Mouse (Mus musculus) liver, adult 2 months (tissue): ENCODE results near the gene Smarcd3. TPM values are rescaled to one million over a fixed set of nuclear protein-coding genes. Genes with fewer than 3 reads are reported as not detected.

Experiments used
- DNase-seq: peaks from one replicate; pipeline ENCODE4 v3.0.0-alpha.2; 2011; ENCODE audit warnings: low read depth, low spot score; ENCODE audit errors: extremely low read depth
- H3K27ac ChIP-seq: fragments of 200-500 bp; replicated peaks from 2 replicates; pipeline ENCODE4 v1.5.1; 2012; ENCODE audit warnings: low read depth, mild to moderate bottlenecking, control low read depth, inconsistent platforms, low read length; ENCODE audit not compliant: insufficient read depth
- H3K27me3 ChIP-seq: fragments of 200-500 bp; 2 replicates; pipeline ENCODE4 v1.6.1; 2012; ENCODE audit warnings: mild to moderate bottlenecking, moderate library complexity, low read length, inconsistent platforms; ENCODE audit not compliant: control insufficient read depth, insufficient read depth
- H3K36me3 ChIP-seq: fragments of 200-500 bp; 2 replicates; pipeline ENCODE4 v1.6.1; 2012; ENCODE audit warnings: low read length, inconsistent platforms; ENCODE audit not compliant: control insufficient read depth, insufficient read depth
- H3K4me1 ChIP-seq: fragments of 200-500 bp; 2 replicates; pipeline ENCODE4 v1.6.1; 2011; ENCODE audit warnings: low read length; ENCODE audit not compliant: control insufficient read depth, insufficient read depth
- H3K4me3 ChIP-seq: fragments of 200-500 bp; 2 replicates; pipeline ENCODE4 v1.5.1; 2011; ENCODE audit warnings: low read depth, mild to moderate bottlenecking, control low read depth, low read length, moderate library complexity; ENCODE audit not compliant: insufficient read depth
- H3K79me2 ChIP-seq: fragments of 200-500 bp; 2 replicates; pipeline ENCODE4 v1.6.1; 2012; ENCODE audit warnings: inconsistent platforms, mild to moderate bottlenecking, low read length, moderate library complexity; ENCODE audit not compliant: control insufficient read depth, insufficient read depth
- H3K9ac ChIP-seq: fragments of 200-500 bp; 2 replicates; pipeline ENCODE4 v1.6.1; 2012; ENCODE audit warnings: low read depth, mild to moderate bottlenecking, control low read depth, inconsistent platforms, low read length
- CTCF ChIP-seq: fragments of 200-500 bp; IDR thresholded peaks from 2 replicates; pipeline ENCODE4 v1.5.1; 2011; ENCODE audit warnings: low read depth, low read length, control low read depth
- POLR2A ChIP-seq: fragments of 200-500 bp; IDR thresholded peaks from 2 replicates; pipeline ENCODE4 v1.6.1; 2011; ENCODE audit warnings: low read length, control low read depth; ENCODE audit not compliant: insufficient read depth; ENCODE audit errors: extremely low read depth
- WGBS: fragments of 180-500 bp; shearing (Covaris S2); methylation state at CpG from one replicate; pipeline ENCODE4 v1.1.7; 2018; 5-methylcytosine and 5-hydroxymethylcytosine counted together
- polyA plus RNA-seq: library from polyadenylated mRNA; depleted of rRNA; stranded (reverse); fragments of >200 nt; gene quantifications from 2 replicates; pipeline ENCODE4 v1.2.3, GENCODE M21; 2012; rRNA removed
- total RNA-seq: library from RNA; depleted of rRNA; stranded (reverse); fragments of >200 nt; gene quantifications from 2 replicates; pipeline ENCODE4 v1.2.3, GENCODE M21; 2014; rRNA removed

The Smarcd3 gene
- total RNA-seq (0.55 and 1.3 TPM in 2 replicates), polyA plus RNA-seq (1.3 TPM in 2 replicates)

DNA sequence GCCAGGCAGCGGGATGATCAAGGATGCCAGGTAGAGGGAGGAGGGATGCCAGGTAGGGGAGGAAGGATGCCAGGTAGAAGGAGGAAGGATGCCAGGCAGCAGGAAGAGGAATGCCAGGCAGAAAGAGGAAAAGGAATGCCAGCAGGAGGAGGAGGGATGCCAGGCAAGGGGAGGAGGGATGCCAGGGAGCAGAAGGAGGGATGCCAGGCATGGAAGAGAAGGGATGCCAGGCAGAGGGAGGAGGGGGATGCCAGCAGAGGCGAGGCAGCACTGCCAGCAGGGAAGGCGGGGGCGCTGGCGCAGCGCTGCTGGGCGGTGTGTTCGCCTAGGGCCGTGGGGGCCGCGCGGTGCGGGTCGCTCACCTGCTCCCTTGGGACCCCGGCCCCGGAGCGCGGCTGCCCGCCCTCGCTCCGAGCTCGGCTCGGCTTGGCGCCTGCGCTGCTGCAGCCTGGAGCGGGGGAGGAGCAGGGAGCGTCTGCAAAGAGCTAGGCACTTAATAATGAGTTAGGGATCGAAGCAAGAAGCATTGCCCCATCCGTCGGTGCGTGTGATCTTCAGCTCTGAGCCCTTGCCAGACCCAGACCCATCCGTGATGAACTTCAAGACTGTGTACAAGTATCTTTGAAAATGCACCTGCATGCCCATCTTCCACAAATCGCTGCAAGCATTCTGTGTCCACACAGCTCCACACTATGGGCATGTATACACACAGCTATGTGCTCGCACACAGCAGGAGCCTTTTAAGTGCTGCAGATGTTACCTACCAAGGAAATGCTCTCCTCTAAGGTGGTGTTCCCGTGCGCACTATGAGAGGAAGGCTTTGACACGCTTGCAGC, at the start of gene Smarcd3:
TSS of gene Smarcd3 (minus strand) at position 426 of the 836 bp plus-strand sequence.
- Histone ChIP-seq H3K36me3 (no peaks in the 10 kb centered on the region), H3K79me2 (no peaks in the 10 kb centered on the region), H3K27me3 (peaks cover 11% of the 10 kb centered on the region), H3K9ac (peak within 1 kb of the TSS; percentile 33; the same call in 1 of the 2 replicates), H3K27ac (no peak within 1 kb of the TSS), H3K4me1 (no peaks in the 10 kb centered on the region), H3K4me3 (peak within 1 kb of the TSS; percentile 47)
- DNase-seq: no peak
- TF ChIP-seq POLR2A: no peak
- WGBS: 6% methylated on average over 37 of the region's 37 CpGs

GRCm38 (mm10) chr5:24661457-24661856, 37.2 kb upstream of the Smarcd3 start:
- Histone ChIP-seq H3K79me2 (no peaks in the 10 kb centered on the region), H3K27ac (no peak overlapping the region), H3K27me3 (no peaks in the 10 kb centered on the region), H3K4me1 (no peaks in the 10 kb centered on the region), H3K4me3 (no peak overlapping the region), H3K36me3 (no peaks in the 10 kb centered on the region), H3K9ac (no peak overlapping the region)
- DNase-seq: no peak
- 56% methylated on average over 6 of the region's 6 CpGs for WGBS
- TF ChIP-seq POLR2A: no peak
- no peak for TF ChIP-seq CTCF

DNA sequence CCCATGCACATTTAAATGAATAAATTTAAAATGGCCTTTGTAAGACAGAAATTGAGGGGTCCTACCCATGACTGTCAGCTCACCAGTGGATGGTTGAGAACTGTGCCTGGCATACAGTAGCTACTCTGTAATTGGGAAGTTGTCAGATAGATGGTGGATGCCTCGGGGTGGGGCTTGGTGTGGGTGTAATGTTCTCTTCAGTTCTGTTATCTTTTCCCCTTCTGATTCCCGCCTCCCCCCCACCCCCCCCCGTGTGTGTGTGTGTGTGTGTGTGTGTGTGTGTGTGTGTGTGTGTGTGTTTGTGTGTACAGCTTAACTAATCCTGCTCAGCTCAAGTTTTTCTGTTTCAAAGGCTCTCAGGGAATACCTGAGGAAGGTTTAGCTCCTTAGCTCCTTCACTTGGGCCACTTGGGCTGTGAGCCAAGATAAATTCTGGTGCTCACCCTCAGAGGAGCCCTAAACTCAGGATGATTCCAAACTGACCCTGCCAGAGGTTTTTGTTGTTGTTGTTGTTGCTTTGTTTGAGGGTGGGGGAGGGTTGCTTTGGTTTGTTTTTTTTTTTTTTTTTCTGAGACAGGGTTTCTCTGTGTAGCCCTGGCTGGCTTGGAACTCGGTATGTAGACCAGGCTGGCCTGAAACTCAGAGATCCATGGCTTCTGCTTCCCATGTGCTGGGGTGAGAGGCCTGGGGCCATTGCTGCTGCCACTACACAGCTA, 35.7 kb upstream of the Smarcd3 start:
- H3K9ac ChIP-seq: no peak overlapping the region
- H3K36me3 ChIP-seq: no peaks in the 10 kb centered on the region
- H3K27me3 ChIP-seq: no peaks in the 10 kb centered on the region
- no peaks in the 10 kb centered on the region for H3K79me2 ChIP-seq
- no peak for DNase-seq
- no peaks in the 10 kb centered on the region for H3K4me1 ChIP-seq
- WGBS: 91% methylated on average over 4 of the region's 4 CpGs
- no peak overlapping the region for H3K27ac ChIP-seq
- TF ChIP-seq POLR2A: no peak
- TF ChIP-seq CTCF: no peak
- H3K4me3 ChIP-seq: no peak overlapping the region

DNA sequence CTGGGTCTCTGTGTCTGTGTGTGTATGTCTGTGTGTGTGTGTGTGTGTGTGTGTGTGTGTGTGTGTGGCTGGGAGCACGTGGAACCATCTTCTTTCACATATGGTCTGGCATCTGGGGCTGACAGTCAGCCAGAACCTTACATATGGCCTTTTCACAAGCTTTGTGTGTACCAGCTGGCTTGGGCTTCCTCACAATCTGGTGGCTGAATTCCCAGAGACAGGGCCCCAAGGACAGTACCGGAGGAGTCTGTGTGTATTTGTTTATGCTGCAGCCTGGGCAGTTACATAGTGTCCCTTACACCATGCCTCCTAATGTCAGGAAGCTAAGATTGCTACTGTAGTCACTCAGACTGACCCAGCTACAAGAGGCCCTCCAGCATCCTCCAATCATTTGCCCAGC, 32.9 kb upstream of the Smarcd3 start:
- no peak for DNase-seq
- 55% methylated on average over 2 of the region's 2 CpGs for WGBS

DNA sequence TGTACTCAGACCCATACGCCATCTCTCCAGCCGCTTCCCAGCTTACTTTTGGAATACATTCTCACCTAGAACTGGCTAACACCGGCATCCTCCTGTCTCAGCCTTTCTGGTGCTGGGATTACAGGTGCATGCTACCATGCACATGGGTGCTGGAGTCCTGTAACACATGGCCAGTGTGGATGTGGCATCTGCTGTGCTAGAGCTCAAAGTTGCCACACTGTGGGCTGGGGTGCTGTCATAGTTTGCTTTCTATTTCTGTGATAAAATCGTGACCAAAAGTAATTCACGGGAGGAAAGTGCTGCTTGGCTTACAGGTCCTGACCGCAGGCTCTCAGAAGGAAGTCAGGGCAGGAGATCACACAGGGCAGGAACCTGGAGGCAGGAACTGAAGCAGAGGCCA, 30.3 kb upstream of the Smarcd3 start:
- DNase-seq: no peak
- no peak for TF ChIP-seq POLR2A
- TF ChIP-seq CTCF: no peak
- H3K4me3 ChIP-seq: no peak overlapping the region
- no peaks in the 10 kb centered on the region for H3K27me3 ChIP-seq
- H3K36me3 ChIP-seq: no peaks in the 10 kb centered on the region
- no peak overlapping the region for H3K9ac ChIP-seq
- H3K4me1 ChIP-seq: no peaks in the 10 kb centered on the region
- WGBS: 77% methylated on average over 6 of the region's 6 CpGs
- H3K27ac ChIP-seq: no peak overlapping the region
- H3K79me2 ChIP-seq: no peaks in the 10 kb centered on the region

More for the DNA sequence above, 32.9 kb upstream of the Smarcd3 start:
- Histone ChIP-seq H3K4me3 (no peak overlapping the region), H3K27me3 (no peaks in the 10 kb centered on the region), H3K36me3 (no peaks in the 10 kb centered on the region), H3K79me2 (no peaks in the 10 kb centered on the region), H3K9ac (no peak overlapping the region), H3K27ac (no peak overlapping the region), H3K4me1 (no peaks in the 10 kb centered on the region)
- TF ChIP-seq CTCF (no peak), POLR2A (no peak)
